Mouse (Mus musculus) G1E (cell line): Measurements from ENCODE around the gene M1ap.

Experiments used
- CTCF ChIP-seq: IDR thresholded peaks from 2 replicates; pipeline ENCODE4 v1.5.1; 2012; ENCODE audit warnings: low read depth, low read length, inconsistent platforms, mixed read lengths
- GATA1 ChIP-seq: IDR thresholded peaks from 2 replicates; pipeline ENCODE4 v1.6.1; 2012; ENCODE audit warnings: borderline replicate concordance, low read length, inconsistent platforms, mixed read lengths
- TAL1 ChIP-seq: conservative IDR thresholded peaks from 2 replicates; pipeline ENCODE4 v1.6.1; 2012; ENCODE audit warnings: low read depth, low read length, inconsistent platforms, mixed read lengths

GRCm38 (mm10) chr6:82906985-82907384 lies 39.7 kb upstream of the M1ap start:
- TF ChIP-seq CTCF, result no peak
- no peak for TF ChIP-seq GATA1
- TF ChIP-seq TAL1, result no peak
